Mouse (Mus musculus) frontal cortex, postnatal 36 days (tissue): Measurements from ENCODE around the gene Pik3cb.
A peak's percentile ranks its signal among the peaks of the same experiment; 100 is the strongest.

ENCODE experiments used
- DNase-seq, 2 experiments: peaks; one replicate each; pipeline ENCODE4 v3.0.0; 2022; ENCODE audit warnings: low spot score in 2 of 2

Pik3cb gene

DNA sequence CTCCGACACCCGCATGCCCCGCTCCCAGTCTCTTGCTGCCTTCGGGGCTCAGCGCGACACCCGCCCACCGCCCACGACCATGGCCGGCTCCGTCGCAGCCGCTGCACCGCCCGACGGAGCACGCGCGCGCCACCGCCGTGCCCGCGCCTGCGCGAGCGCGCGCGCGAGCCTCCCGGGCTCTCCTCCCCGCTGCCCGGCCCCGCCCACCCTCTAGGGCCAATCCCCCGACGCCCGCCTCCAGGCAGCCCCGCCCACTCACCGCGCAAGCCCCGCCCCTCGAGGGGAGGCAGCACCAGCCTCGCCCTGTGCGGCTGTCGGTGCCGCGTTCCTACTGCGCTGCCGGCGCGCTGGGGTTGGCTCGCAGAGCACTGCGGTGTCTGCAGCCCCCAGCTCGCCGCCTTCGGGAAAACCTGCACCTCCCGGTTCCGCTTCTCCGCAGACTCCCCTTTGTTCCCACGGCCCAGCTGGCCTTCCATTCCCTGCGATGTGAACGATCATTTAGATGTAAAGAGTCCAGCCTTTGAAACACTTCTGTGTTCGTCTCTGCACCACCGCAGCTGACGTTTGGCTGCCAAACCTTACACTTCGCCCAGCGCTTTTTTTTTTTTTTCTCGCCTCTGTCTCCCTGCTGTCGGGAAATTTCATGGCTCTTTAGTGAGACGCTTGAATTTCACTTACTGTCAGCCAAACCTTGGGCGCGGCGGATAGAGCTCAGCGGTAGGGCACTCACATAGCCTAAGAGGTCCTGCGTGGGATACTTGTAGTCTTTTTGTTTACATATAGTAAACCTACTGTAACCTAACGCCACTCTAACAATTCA is at the start of gene Pik3cb:
Pik3cb (minus strand) TSS at position 559 of the 820 bp plus-strand sequence.
- DNase-seq: peak; percentile 95 to 96

DNA sequence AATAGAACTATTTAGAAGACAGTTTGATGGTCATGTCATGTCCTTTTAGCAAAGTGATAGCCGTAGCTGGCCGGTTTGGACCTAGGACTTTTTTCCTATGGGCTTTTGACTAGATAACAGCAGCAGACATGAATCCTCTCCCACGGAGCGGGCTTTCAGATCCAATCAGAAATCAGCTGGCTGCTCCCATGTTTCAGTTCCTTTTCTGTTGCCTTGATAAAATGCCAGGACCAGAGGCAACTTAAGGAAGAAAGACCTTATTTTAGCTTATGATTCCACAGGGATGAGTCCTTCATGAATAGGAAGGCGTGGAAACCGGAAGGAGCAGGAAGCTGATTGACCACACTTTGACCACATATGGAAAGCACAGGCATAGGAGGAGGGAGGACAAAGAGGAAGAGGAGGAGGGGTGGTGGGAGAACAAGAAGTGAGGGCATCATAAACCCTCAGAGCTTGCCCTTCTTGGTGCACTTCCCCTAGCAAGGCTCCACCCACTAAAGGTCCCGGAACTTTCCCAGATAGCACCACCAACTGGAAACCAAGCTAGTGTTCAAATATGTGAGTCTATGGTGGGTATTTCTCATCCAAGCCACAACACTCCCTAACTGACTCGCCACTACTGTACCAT is 42.7 kb upstream of the Pik3cb start:
- no peak for DNase-seq

- DNase-seq: no peak
Observed at GRCm38 (mm10) chr9:99182121-99182520, 41.7 kb upstream of the Pik3cb start.

DNA sequence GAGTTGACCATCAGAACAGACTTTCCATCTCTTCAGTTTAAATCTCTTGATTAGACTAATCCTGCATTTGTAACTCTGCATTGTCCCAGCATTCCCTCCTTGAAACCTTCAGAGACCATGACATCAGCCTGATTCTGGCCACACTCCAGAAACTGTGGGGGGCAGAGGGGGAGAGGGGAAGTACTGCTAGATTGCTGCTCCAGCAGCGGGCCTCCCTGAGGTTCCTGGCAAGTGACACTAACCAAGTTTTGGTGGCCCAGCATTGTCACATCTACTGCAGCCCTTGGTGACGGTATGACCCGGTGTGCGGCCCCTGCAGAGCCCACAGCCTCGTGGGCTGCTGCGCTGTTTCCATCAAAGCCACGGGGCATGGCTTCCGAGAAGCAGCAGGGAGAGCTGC is 39.9 kb upstream of the Pik3cb start:
- no peak for DNase-seq

- no peak for DNase-seq
Observed at GRCm38 (mm10) chr9:99178736-99179135, 38.3 kb upstream of the Pik3cb start.

GRCm38 (mm10) chr9:99175774-99176173 is 35.4 kb upstream of the Pik3cb start:
- no peak for DNase-seq

- no peak for DNase-seq
Observed at GRCm38 (mm10) chr9:99172811-99173210, 32.4 kb upstream of the Pik3cb start.

DNA sequence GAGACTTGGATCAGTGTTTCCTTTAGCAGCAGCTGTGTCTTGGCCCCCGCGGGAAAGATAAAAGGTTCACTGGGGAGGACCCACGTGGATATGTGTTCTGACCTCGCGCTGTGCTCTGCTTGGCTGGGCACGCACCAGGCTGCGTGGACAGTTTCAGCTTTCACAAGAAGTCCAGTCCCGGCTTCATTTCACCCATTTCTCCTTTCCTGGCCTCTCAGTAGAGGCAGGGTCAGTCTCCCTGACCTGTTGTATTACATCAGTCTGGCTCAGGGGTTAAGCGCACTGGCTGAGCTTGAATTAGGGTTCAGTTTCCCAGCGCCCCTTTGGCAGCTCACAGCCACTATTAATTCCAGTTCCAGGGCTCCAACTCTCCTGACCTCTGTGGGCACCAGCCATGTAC is 30.8 kb upstream of the Pik3cb start:
- no peak for DNase-seq

- DNase-seq: no peak
Observed at GRCm38 (mm10) chr9:99169029-99169428, 28.6 kb upstream of the Pik3cb start.

- DNase-seq: no peak
Observed at GRCm38 (mm10) chr9:99166946-99167345, 26.5 kb upstream of the Pik3cb start.

- DNase-seq: no peak
Observed at GRCm38 (mm10) chr9:99165956-99166355, 25.5 kb upstream of the Pik3cb start.

DNA sequence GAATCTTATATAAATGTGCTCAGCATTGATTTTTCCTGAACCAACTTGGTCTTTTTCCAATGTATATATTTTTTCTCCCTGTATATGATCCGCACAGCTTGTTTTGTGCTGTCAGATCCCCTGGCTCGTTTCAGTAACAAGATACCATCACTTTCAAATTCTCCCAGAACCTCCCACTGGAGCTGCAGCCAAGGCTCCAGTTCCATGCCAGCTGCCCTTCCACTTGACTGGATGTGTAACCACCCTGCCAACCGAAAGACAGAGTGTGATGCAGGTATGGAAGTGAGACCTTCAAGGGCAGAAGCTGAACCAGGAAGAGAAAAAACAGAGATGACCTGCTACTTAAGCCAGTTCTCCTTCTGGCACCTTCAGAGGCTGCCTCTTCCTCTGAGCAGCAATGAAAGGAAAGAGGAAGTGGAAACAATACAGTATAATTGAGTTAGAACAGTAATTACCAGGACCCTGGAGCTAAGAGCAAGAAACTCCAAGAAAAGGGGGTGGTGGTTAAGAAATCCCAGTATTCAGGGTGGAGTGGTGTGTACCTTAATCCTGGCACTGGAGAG is 24.3 kb upstream of the Pik3cb start:
- no peak for DNase-seq

DNA sequence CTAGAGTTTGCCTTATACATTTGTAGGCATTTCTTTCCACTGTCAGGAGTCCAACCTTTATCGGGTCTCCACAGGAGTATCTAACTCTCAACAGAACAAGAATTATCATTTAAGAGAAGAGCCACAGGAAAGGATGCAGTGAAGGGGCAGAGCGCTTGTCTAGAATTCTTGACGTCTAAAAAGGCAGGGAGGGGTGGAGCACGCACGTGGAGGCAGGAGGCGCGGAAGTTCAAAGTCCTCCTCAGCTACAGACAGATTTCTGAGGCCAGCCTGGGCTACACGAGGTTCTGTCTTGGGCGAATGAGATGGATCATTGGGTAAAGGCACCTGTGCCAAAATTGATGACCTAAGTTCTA is 23.7 kb upstream of the Pik3cb start:
- DNase-seq: no peak

- DNase-seq: peak in 1 of 2 experiments; percentile 22
Observed at GRCm38 (mm10) chr9:99163420-99164147, 23.2 kb upstream of the Pik3cb start.

GRCm38 (mm10) chr9:99162839-99163238 is 22.4 kb upstream of the Pik3cb start:
- no peak for DNase-seq

- no peak for DNase-seq
Observed at GRCm38 (mm10) chr9:99160780-99161179, 20.4 kb upstream of the Pik3cb start.

- DNase-seq: no peak
Observed at GRCm38 (mm10) chr9:99159932-99160331, 19.5 kb upstream of the Pik3cb start.

DNA sequence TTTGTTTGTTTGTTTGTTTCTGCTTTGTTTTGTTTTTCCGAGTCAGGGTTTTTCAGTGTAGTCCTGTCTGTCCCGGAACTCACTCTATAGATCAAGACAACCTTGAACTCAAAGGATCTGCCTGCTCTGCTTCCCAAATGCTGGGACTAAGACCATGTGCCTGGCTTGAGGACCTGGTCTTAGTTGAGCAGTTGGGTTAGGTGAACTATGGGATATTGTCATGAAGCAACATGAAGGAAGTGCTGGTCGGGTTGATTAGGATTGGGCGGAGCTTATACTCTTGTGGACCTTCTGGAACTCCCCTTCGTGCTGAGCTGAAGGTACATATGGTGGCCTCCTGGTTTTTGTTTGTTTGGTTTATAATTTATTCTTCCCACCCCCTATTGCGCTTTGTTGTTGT is 18.3 kb upstream of the Pik3cb start:
- no peak for DNase-seq

GRCm38 (mm10) chr9:99158203-99158632 is 17.8 kb upstream of the Pik3cb start:
- DNase-seq: no peak

DNA sequence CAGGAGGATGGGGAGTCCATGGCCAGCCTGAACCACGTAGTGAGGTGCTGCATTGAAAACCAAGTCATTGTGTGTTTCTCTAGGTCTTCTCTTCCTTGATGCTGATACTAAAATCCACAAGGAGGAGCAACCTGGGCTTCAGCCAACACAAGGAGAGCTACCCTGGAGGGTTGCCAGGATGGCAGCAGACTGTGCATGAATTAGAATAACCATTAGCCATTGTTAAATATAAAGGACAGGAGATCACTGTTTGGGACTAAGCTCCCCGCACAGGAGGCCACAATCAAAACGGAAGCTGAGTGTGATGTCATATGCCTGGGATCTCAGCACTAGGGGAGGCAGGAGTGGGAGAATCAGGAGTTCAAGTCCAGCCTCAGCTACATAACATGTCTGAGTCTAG is 13.2 kb upstream of the Pik3cb start:
- DNase-seq: no peak

DNA sequence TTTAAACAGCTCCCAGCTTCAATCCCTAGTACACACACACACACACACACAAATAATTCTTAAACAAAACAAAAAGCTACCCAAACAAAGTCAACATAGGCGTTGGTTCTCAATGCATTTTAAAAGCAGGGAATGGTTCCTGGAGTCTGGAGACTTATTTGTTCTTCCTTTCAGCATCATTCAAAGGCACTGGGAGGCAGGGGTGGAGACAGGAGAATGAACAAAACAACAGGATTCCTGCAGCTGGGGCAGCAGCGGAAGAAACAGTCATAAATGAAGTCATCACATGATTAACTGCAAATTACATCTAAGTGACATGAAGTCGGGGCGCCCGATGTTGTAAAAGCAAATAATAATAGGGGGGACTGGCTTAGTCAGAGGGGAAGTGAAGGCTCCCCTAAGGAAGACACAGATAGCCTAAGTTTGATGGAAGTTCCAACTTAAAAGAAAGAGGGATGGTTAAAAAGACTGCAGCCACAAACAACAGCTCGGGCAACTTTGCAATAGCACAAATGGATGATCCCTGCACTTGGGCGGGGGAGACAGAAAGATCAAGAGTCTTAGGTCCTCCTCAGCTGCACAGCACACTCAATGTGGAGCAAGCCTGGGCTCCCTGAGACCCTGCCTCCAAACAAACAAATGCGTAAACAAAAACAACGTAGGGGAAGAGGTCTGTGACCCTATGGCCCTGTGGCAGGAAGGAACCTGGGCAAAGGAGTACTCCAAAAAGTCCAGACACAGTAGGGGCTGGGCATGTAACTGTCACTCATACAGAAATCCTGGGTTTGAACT is 12.5 kb upstream of the Pik3cb start:
- no peak for DNase-seq
